Mouse (Mus musculus) spleen, postnatal 4 days (tissue): ENCODE measurements around the gene Slc35b2.

Source experiments
- DNase-seq, 2 experiments: peaks; one replicate each; pipeline ENCODE4 v3.0.0; 2022; ENCODE audit warnings: low spot score in 2 of 2

Slc35b2 gene

DNA sequence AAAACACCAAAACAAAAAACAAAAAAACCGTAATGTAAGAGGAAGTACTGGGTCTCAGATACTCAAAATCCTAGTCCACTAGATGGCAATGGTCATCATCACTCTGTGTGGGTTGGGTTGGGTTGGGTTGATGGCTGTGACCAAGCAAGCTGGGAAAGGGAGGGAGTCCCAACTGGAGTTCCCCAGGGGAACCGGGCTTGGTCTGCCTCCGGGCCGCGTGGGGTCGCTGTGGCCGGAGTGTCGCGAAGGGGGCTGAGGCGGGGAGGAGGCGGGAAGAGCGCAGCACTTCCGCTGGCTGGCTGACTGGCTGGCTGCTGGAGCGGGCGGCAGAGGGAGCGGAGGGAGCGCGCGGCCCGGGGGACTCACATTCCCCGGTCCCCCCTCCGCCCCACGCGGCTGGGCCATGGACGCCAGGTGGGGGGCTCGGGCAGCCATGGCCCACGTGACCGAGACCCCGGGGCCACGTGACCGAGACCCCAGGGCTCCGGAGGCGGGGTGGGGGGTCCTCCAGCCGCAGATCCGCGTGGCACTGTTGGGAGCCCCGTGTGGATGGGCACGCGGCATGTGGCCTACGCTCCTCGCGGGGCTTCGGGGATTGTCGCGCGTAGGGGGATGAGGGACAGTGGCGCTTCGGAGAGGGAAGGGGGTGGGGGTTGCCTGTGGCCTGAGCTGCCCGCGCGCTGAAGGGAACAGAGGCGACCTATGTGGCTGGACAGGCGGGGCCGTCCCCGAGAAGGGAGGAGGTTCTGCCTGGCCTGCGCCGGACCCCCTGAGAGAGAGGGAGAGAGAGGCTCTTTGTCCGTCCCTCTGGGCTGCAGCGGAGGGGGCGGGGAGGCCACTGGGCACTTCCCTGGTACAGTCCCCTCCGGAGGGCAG lies at the start of gene Slc35b2:
Gene Slc35b2, plus strand, starts transcription at position 220 of the 876 bp plus-strand sequence.
- peak; percentile 88 to 95 for DNase-seq

DNA sequence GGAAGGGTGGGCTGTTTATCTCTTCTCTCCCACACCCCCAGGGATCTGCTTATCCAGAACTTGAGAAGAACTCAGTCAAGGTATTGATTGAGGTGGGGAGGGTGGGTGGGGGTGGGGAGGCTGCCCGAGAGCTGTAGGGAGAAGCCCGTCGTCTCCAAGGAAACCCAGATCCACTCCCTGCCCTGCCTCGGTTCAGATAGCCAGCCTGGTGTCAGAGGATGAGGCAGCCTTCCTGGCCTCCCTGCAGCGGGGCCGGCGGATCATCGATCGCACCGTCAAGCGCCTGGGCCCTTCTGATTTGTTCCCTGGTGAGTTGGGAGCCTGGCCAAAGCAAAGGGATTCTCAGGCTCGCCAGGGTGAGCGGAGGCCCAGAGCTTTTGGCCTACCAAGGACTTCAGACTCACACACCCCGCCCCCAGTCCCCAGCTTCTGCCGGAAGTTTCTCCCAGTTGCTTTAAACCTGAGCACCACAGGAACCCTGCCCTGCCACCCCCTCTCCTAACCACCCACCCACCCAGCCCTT lies 48.4 kb upstream of the Slc35b2 start:
- no peak for DNase-seq

DNA sequence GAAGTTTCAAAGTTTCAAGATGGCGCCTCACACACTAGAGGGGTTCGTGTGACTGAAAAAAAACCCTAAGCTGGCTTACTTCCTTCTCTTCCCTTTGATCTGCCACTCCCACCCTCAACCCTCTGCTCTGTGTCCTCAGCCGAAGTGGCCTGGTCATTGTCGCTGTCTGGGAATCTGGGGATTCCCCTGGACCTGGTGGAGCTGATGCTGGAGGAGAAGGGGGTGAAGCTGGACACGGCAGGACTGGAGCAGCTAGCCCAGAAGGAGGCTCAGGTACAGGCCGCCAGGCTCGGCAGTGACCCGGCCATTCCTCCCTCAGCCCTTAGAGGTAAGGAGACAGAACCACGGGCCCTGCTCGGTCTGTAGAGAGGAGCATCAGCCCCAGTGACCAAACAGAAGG lies 47.9 kb upstream of the Slc35b2 start:
- no peak for DNase-seq

DNA sequence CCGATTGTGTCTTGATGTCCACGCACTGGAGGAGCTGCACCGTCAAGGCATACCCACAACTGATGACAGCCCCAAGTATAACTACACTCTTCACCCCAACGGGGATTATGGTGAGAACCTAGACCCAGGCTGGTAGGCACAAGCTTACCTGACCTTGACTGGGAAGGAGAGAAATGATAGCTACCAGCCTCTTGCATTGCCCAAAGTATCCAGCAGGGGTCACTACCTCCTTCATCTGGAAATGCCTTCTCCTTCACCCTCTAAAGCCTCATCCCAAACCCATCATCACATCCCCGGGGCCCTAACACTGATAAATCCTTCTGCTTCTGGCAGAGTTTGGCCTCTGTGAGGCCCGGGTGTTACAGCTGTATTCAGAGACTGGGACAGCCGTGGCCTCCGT lies 47.2 kb upstream of the Slc35b2 start:
- peak; percentile 63 to 89 for DNase-seq

DNA sequence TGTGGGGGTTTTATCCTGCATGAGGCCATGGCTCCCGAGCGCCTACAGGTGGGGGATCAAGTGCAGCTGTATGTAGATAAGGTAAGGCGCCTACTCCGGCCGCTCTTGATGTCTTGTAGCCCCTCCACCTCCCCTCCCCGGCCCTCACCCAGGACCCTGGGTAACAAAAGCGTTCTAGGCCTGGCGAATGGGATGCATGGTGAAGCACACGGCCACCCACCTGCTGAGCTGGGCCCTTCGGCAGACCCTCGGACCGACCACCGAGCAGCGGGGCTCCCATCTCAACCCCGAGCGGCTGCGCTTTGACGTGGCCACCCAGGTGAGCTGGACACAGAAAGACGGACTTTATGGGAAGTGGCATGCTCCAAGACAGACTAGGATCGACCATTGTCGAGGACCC lies 46.5 kb upstream of the Slc35b2 start:
- no peak for DNase-seq

DNA sequence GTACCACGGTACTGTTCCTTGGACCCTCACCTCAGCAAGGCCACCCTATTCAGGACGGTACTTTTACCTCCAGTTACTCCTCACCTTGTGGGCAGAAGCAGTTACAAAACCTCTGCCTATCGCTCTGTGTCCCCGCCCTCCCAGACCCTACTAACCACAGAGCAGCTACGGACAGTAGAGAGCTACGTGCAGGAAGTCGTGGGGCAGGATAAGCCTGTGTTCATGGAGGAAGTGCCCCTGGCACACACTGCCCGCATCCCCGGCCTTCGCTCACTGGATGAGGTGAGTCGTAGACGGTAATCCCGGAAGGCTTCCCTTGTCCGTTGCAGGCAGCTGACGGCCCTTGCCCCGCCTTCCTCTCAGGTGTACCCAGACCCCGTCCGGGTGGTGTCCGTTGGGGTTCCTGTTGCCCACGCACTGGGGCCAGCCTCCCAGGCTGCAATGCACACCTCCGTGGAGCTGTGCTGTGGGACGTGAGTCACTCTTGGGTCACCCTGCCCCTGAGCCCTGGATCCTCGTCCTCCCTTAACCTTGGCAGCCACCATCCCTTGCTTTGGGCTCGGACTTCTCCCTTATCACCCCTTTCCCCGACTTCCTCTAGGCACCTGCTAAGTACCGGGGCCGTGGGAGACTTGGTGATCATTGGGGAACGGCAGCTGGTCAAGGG lies 46.0 kb upstream of the Slc35b2 start:
- DNase-seq = no peak

DNA sequence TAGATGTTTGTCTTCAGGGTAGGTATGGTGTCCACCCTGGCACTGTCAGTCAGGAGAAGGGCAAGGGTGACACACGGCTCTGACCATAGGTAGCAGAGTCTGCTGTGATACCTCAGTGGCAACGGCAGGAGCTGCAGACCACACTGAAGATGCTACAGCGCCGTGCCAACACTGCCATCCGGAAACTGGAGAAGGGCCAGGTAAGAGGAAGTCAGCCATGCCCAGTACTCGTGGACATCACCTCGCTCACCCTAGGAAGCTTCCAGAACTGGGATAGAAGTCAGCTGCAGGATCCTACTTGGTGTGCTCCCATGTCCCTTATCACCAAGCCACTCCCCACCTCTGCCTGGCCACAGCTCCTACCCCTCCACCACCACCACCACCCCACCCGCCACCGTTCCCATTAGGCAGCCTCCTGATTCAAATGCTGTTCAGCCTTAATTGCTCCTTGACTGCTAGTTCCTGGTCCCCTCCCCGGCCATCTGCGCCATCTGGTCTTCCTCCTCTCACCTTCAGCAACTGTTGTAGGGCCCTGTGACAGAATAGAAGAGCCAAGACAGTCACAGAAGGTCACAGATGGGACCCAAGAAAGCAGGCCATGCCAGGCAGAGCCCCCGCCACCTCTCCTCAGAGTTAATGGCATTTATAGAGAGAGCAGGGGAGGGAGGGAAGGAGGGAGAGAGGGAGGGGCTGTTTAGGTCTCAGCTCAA lies 44.8 kb upstream of the Slc35b2 start:
- DNase-seq = no peak

DNA sequence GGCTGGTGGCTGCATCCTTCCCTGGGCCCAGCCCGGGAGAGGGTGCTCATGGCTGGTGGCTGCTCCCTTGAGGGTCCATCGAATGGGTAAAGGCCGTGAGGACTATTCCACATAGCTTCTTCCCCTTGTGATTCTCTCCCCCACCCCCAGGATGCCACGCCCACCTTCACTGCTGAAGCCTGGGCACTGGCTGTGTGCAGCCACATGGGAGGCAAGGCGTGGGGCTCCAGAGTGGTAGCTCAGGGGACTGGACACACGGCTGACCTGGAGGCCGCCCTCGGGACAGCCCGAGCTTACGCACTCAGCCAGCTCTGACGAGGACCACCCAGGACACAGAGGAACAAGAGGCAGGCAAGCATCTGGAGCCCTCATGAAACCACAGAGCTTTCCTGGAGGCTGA lies 43.5 kb upstream of the Slc35b2 start:
- DNase-seq = no peak

DNA sequence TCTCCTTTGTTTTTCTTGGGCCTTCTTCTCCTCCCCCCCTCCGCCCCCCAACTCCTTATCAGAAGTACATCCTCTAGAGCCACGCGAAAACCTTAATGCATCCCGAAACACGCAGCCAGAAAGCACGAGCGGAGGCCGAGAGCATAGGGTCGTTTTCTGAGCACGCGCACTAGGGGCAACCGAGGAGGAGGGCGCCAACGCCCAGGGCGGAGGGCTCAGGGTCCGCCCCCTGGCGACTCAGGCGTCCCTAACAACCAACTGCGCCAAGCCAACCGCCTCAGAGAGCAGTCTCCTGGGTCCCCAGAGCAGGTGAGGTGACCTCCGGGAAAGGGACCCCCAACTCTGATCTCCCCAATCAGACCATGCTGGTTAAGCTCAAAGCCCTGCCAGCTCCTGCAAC lies 40.4 kb upstream of the Slc35b2 start, which contains the start of gene Tcte1:
Gene Tcte1, plus strand, starts transcription at position 172 of the 400 bp plus-strand sequence.
- no peak for DNase-seq

DNA sequence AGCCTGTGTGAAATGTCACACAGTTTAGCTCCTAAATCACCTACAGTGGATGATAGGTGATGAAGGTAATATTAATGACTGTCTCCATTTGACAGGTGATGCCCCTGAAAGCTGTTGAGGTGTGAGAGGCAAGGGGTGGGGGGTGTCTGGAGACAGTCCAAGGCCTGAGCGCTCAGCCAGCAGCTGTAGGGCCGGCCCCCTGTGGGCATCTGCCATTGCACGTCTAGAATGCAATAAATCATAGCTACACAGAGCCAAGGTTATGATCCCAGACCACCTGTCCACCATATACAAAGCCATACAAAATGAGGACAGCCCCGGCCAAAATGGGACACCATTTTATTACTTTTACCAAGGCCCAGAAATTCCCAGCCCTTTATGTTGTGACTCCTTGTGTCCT lies 38.7 kb upstream of the Slc35b2 start:
- no peak for DNase-seq

DNA sequence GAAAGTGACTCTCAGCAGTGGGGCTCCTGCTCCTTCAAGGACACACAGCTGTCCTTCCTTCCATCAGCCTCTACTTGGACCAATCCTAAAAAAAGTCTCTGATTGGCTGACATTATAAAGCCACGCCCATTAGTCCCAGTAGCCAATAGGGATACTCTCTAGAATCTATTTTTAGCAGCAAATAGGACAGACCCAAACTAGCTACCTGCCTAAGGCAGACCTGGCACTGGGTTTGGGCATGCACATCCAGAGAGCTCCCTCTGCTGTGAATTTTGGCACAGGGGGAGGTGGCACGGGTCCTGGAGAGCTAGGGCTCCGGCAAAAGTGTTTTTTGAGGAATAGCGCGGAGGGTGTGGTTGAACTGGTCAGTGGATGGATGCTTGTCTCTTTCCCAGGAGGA lies 37.1 kb upstream of the Slc35b2 start:
- DNase-seq = no peak

DNA sequence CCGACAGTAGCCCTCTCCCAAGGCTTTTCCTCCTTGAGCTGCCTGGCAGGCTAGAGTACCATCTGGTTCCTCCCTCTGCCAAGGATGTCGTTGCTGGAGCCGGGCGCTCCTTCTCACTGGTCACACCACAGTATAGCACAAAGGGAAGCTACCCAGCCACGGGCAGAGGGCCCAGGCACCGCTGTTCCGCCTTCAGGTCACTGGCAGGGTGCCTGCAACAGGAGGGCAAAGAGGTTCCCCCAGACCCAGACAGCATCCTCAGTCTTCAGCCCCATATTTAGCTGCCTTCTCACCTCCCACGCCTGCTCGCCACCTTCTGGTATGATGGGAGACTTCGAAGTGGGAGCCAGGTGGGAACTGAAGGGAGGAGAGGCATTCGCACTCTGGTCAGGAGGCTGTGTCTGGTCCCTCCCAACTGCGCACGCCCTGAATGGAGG lies 33.3 kb upstream of the Slc35b2 start:
- DNase-seq = no peak

DNA sequence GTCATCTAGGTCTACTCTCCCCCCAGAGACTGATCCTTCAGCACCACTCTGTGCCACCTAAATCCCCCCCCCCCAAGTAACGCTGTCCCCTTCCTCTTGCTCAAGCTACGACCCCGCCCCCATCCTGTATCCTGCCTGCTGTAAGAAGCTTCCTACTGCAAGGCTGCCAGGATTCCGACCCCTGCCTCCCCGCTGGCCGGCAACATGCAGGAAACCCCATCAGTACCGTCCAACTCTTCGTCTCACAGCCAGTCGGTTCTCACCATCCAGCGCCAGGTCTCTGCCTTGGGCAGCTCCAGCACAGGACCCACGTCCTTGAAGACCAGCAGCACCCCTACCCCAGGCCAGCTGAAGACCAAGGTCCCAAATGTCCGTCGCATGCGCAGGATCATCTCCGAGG lies 30.8 kb upstream of the Slc35b2 start:
- no peak for DNase-seq

DNA sequence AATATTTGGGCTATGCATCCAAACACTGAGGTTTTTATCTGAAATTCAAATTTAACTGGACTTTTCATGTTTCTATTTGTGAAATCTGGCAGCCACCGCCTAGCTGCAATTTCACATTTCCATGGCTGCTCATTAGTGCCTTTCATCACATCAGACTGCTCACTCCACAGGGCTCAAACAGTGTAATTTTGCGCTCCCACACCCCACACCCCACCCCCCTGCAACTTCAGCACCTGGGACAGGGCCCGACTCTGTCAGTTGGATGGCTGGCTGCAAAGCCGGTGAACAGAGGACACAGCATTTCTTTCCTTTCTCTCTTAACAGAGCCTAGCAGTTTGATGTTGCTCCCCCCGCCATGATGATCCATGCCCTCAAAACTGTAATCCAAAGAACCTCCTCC lies 27.4 kb upstream of the Slc35b2 start:
- no peak for DNase-seq

DNA sequence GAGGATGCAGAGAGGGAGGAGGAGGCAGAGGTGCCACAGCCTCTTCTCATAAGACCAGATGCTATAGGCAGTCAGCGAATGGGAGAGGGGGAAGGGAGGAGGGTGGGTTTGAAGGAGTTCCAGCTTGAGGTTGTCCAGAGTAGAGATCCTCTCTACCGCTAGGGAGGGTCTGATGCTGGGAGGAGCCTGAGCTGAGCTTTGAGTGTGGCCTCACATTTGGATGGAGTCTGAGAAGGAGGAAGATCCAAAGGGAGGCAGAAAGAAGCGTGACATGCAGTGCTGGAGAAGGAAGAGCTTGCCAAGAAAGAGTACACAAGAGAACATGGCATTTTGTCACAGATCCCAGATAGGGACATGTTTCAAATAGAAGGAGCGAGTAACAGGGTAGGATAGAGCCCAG lies 25.3 kb upstream of the Slc35b2 start:
- no peak for DNase-seq

DNA sequence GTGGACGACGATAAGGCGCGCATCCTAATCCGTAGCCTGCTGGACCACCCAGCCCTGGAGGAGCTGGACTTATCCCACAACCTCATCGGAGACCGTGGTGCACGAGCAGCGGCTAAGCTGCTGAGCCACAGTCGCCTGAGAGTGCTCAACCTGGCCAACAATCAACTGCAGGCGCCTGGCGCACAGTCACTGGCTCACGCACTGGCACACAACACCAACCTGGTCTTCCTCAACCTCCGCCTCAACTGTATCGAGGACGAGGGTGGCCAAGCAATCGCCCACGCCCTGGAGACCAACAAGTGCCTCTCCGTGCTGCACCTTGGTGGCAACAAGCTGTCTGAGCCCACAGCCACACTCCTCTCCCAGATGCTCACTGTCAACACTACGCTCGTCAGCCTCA lies 24.0 kb upstream of the Slc35b2 start:
- no peak for DNase-seq

DNA sequence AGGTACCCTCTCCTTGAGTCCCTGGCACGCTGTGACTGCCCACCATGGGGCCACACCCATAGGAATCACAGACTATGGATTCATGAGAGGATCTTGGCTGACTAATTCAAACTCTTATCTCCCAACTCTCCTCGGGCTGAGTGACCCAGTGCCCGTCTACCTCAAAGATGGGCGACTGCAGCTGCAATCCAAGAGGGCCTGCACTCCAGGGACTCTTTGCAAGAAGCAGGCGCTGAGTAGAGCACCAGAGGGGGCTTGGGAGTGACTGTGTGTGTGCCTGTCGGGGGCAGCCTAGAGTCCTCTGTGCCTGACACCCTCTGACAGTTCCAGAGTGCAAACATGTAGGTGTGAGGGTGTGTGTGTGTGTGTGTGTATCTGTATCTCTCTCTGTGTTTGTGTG lies 21.5 kb upstream of the Slc35b2 start:
- no peak for DNase-seq

DNA sequence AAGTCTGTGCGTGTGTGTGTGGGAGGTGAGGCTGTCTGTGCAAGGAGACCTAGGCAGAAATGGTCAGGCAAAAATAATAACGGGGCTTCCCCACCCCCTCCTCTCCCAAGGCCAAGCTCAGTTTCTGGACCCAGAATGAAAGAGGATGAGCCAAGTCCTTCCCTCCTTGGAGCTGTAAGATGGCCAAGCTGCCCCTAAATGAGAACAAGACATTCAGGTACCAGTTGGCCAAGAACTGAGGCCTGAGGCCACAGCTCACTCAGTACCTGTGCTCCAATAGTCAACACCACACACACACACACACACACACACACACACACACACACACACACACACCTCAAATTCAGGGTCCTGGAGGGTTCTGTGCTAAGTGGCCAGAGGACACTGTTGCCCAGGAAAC lies 21.0 kb upstream of the Slc35b2 start:
- no peak for DNase-seq

DNA sequence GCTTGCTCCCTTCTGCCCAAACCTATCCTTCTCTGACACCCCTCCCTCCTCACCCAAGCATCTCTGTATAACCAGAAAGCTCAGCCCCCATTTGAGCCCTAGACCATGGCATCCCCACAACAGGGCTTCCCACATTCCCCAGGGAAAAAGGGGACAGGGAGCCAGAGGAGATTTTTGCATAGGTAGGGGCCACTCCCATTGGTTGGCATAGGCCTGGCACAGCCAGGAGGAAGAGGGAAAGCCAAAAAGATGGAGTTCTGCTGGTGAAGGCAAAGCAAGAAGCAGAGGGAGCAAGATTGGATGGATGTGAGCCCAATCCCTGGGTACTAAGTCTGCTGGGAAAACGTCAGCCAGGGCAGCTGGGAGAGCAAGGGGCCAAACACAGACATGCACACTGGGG lies 20.6 kb upstream of the Slc35b2 start:
- DNase-seq = no peak

DNA sequence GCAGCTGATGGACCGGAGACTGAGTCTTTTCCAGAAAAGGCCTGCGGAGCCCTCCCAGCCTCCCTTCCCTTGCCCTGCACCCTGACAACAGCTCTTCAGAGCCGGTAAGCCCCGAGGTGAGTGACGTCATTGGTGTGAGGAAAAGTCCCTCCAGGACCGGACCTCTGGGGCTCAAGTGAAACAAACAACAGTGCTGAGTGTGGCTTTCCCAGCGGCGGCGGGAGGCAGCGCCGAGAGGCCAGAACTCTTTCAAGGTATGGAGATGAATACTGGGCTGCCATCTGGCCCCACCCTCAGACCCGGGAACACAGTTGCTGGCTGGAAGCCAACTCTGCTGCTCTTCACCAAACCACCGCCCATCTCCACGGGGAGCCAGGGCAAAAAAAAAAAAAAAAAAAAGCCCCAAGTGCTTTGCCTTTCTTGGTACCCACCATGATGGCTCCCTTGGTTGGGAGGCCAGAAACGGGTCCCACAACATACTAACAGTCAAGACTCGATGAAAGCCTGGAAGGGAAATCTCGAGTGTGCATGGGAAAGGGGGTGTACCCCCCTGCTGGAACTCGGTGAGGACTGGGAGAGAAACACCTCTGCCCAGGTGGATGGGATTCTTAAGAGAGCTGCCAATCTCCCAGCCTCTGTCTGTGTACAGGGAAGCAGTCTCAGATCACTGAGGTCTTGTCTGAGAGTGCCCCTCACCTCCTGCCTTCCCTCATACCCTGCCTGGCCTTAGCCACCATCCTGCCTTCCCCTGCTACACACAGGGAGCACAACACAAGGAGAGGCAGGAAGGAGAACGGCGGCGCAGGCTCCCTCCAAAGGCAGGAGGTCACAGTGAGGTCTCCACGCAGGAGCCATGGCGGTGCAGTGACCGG lies 19.4 kb upstream of the Slc35b2 start:
- DNase-seq = no peak

DNA sequence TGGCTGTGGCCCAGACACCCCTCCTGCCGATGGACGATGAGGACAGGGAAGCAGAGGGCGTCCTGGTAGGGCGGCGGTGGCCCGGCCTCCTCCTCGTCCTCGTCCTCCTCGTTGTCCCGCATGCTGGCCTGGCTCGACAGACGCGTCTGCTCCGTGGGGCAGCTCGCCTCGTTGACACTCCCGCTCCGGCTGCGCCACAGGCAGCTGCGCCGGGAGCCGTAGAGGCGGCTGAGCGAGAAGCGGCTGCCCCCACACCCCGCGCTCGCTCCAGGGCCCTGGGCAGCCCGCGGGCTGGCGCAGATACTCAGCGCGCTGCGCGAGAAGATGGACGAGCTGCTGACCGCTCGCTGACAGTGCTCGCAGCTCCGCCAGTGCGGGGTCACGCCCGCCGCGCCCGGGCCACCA lies 18.8 kb upstream of the Slc35b2 start:
- DNase-seq = no peak
